Mouse (Mus musculus): ENCODE results near the gene Lca5l. TPM values are rescaled to one million over a fixed set of nuclear protein-coding genes. Genes with fewer than 3 reads are reported as not detected.

Gene Lca5l
- 0.53 TPM for polyA plus RNA-seq (2014; fragmentation: Illumina TruSeq; extraction: RNeasy Lipid Tissue Mini Kit (QIAGEN cat#74804); ENCODE audit: low read depth, low replicate concordance)

GRCm38 (mm10) chr16:96191531-96192506, at the start of gene Lca5l:
TSS of gene Lca5l (minus strand) at chr16:96192271.

DNA sequence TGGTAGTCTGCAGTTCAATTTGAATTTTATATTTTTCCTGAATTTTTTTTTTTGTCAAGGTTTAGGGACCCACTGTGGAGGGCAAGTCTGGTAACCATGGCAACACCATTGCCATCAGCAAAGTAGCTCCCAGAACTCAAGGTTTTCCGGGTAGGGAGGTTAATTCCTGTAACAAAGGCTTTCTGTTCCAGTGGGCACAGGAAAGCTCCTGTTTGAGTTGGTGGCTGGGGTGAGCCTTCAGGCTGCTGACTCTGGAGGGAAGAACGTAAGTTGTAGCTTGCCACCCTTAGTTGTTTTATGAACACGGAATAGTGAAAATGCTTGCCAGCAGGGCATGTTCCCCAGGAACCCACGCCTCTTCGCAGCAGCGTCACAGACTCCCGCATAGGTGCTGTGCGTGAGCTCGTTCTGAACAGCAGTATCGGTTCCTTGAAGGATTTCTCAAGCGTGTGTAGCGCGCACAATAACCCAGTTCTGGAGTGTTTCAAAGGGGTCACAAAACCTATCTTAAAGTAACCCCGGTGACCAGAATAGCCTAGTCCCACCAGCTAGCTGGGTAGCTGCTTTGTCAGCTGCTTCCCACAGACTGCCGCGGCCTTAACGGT, 43.4 kb upstream of the Lca5l start, which contains the start of gene B3galt5:
TSS of gene B3galt5 (plus strand) at position 436 of the 605 bp plus-strand sequence.

GRCm38 (mm10) chr16:96199913-96200701, 8.0 kb upstream of the Lca5l start, which contains the start of gene Sh3bgr:
TSS of gene Sh3bgr (plus strand) at chr16:96200450.

DNA sequence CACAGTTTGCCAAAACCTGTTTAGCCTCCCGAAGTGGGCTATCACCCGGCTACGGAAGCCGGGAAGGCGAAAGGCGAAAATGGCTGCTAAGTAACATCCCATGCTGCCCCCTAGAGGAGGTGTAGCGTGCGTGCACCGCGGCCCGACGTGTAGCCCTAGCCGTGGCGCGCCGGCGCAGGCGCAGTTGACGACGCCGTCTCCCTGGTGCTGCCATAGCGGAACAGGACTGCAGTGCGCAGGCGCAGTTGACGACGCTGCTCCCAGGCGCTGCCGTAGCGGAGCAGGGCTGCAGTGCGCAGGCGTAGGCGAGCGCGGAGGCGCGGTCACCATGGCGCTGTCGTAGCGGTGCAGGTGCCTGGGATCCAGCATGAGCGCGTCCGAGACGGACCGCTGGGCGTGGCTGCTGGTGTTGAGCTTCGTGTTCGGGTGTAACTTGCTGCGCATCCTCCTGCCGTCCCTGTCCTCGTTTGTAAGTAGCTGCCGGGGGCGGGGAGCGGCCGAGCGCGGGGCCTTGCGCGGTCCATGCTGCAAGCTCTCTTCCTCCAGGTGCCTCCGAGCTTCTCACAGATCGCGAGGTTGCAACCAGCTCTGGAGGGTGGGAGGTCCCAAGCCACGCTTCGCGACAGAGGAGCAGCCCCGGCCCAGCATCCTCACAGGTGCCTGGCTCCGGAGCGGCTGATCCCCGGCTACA, 46.8 kb downstream of the Lca5l start, which contains the start of gene Wrb:
TSS of gene Wrb (plus strand) at position 298 of the 691 bp plus-strand sequence.

DNA sequence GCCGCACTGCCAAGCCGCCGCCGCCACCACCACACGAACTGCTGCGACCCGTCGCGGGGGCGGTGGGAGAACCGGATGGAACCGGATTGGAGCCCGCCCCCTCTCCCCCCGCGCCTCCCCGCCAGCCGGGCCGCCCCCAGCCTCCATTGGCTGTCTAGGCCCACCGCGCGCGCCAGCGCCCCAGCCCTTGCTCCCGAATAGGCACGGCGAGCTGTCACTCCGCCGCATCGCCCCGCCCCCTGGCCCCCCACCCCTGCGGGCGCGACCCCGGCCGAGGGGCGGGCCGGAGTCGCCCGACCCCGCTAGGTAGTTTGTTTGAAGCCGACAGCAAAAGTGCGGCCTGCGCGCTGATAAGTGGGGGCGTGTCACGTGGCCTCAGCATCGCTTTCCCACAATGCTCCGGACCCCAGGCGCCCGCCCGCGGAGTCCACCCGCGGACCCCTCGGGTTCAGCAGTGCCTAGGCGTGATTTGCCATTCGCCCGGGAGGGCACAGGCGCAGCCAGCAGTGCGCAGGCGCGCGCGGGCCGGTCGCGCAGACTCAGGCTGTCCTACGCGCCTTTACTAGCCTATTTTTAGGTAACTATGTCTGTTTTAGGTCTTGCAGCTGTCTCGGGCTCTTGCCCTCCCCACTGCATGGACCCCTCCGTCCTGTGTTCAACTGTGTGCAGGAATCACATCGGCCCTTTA, 64.3 kb downstream of the Lca5l start, which contains the start of gene Hmgn1:
TSS of gene Hmgn1 (minus strand) at position 73 of the 688 bp plus-strand sequence.

Other genes starting within 250 kb of the Lca5l start
- 34.6 TPM for gene Psmg1, start 201.3 kb downstream of the Lca5l start, polyA plus RNA-seq (2014; fragmentation: Illumina TruSeq; extraction: RNeasy Lipid Tissue Mini Kit (QIAGEN cat#74804); ENCODE audit: low read depth, low replicate concordance)
- gene Brwd1, start 109.7 kb downstream of the Lca5l start, polyA plus RNA-seq (2014; fragmentation: Illumina TruSeq; extraction: RNeasy Lipid Tissue Mini Kit (QIAGEN cat#74804); ENCODE audit: low read depth, low replicate concordance) = 40.2 TPM
- 171 TPM for gene Hmgn1, start 64.5 kb downstream of the Lca5l start, polyA plus RNA-seq (2014; fragmentation: Illumina TruSeq; extraction: RNeasy Lipid Tissue Mini Kit (QIAGEN cat#74804); ENCODE audit: low read depth, low replicate concordance)
- gene Wrb, start 46.9 kb downstream of the Lca5l start, polyA plus RNA-seq (2014; fragmentation: Illumina TruSeq; extraction: RNeasy Lipid Tissue Mini Kit (QIAGEN cat#74804); ENCODE audit: low read depth, low replicate concordance) = 12.8 TPM
- 4.6 TPM for gene Sh3bgr, start 8.2 kb upstream of the Lca5l start, polyA plus RNA-seq (2014; fragmentation: Illumina TruSeq; extraction: RNeasy Lipid Tissue Mini Kit (QIAGEN cat#74804); ENCODE audit: low read depth, low replicate concordance)
- gene B3galt5, start 43.5 kb upstream of the Lca5l start, polyA plus RNA-seq (2014; fragmentation: Illumina TruSeq; extraction: RNeasy Lipid Tissue Mini Kit (QIAGEN cat#74804); ENCODE audit: low read depth, low replicate concordance) = 26.8 TPM

Data from kidney, adult 10 weeks (tissue).